ENCODE assay signal across 8 mouse cellular contexts in genomic region chr9:103363730-103364417, GRCm38 (mm10). TPM values are rescaled to one million over a fixed set of nuclear protein-coding genes. Genes with fewer than 3 reads are reported as not detected.
DNase-seq lines count a peak whose midpoint lies in the region; ATAC-seq and TF ChIP-seq lines count a peak whose summit lies in the region.
"Had no signal": no experiment of that assay in that cellular context is flagged by ENCODE, and none has a peak within 500 bp of the region (broad histone marks: within the 10 kb centered on the region; RNA-seq: fewer than 3 reads in every experiment).

No protein-coding gene starts in this region.

- H3K9ac ChIP-seq in hindbrain, embryonic 12.5 days, result peak overlapping the region; percentile 95
- H3K9ac ChIP-seq in neural tube, embryonic 11.5 days (ENCODE audit: low read length), result peak overlapping the region; percentile 94

- H3K27ac ChIP-seq in hindbrain, embryonic 12.5 days, result no peak overlapping the region
- no peak overlapping the region for H3K27ac ChIP-seq in neural tube, embryonic 11.5 days (ENCODE audit: low read depth, low read length)

- H3ac ChIP-seq in C2C12 (ENCODE audit: control insufficient read depth, insufficient read length, low read depth), result peak overlapping the region; percentile 99

- WGBS in hindbrain, embryonic 12.5 days, result 2% methylated on average over 21 of the region's 21 CpGs
- WGBS in neural tube, embryonic 11.5 days, result 2% methylated on average over 21 of the region's 21 CpGs

- H3K27me3 ChIP-seq in C2C12 (ENCODE audit: control insufficient read depth, insufficient read depth, insufficient read length), result no peaks in the 10 kb centered on the region
- no peaks in the 10 kb centered on the region for H3K27me3 ChIP-seq in hindbrain, embryonic 12.5 days
- no peaks in the 10 kb centered on the region for H3K27me3 ChIP-seq in neural tube, embryonic 11.5 days (ENCODE audit: control insufficient read depth, insufficient read depth, low read length)

- no peak for TF ChIP-seq CTCF in C2C12 (IDR thresholded peaks at IDR 0.05; ENCODE audit: control insufficient read depth, insufficient read depth, insufficient read length)

- H3K4me3 ChIP-seq in C2C12 (ENCODE audit: insufficient read depth, poor library complexity, severe bottlenecking), result peak overlapping the region; percentile 81
- peak overlapping the region; percentile 92 for H3K4me3 ChIP-seq in hindbrain, embryonic 12.5 days
- H3K4me3 ChIP-seq in neural tube, embryonic 11.5 days (ENCODE audit: low read depth, low read length), result peak overlapping the region; percentile 89

- H3K79me3 ChIP-seq in C2C12 (ENCODE audit: low read depth), result peaks cover 59% of the 10 kb centered on the region

- H3K9me3 ChIP-seq in hindbrain, embryonic 12.5 days (replicated peaks), result no peaks in the 10 kb centered on the region
- no peaks in the 10 kb centered on the region for H3K9me3 ChIP-seq in neural tube, embryonic 11.5 days (ENCODE audit: control insufficient read depth, low read length)

- H3K4me1 ChIP-seq in hindbrain, embryonic 12.5 days, result peaks cover 23% of the 10 kb centered on the region
- peaks cover 3% of the 10 kb centered on the region for H3K4me1 ChIP-seq in neural tube, embryonic 11.5 days (ENCODE audit: control insufficient read depth, insufficient read depth, low read length)

- H3K79me2 ChIP-seq in C2C12 (ENCODE audit: control insufficient read depth, insufficient read depth), result peaks cover 65% of the 10 kb centered on the region

- DNase-seq in 416B (ENCODE audit: low read depth), result peak; percentile 55
- DNase-seq in embryo, embryonic 10.5 days (ENCODE audit: low spot score), result peak; percentile 70
- DNase-seq in liver, result peak; percentile 20
- no peak for DNase-seq in neural tube, embryonic 11.5 days (ENCODE audit: low spot score)
- no peak for DNase-seq in gastrocnemius, postnatal 25 days

- ATAC-seq in hindbrain, embryonic 12.5 days (ENCODE audit: low FRiP score), result no peak
- ATAC-seq in neural tube, embryonic 11.5 days (ENCODE audit: insufficient read depth, low FRiP score, low TSS enrichment), result no peak

- peaks cover 51% of the 10 kb centered on the region for H3K36me3 ChIP-seq in C2C12 (ENCODE audit: control insufficient read depth, insufficient read depth)
- peaks cover 13% of the 10 kb centered on the region for H3K36me3 ChIP-seq in hindbrain, embryonic 12.5 days
- H3K36me3 ChIP-seq in neural tube, embryonic 11.5 days (ENCODE audit: control insufficient read depth, insufficient read depth, low read length), result peaks cover 5% of the 10 kb centered on the region; the same call in 1 of the 2 replicates

- H3K4me2 ChIP-seq in hindbrain, embryonic 12.5 days (replicated peaks), result peak overlapping the region; percentile 84
- peak overlapping the region; percentile 84 for H3K4me2 ChIP-seq in neural tube, embryonic 11.5 days (ENCODE audit: low read depth)

TF ChIP-seq in C2C12, 6 proteins besides CTCF, POLR2A, EP300 and RAD21:
- TF ChIP-seq MYOD1 (IDR thresholded peaks at IDR 0.05; ENCODE audit: control insufficient read depth, insufficient read length, low read depth) (no peak), MAX (IDR thresholded peaks at IDR 0.05) (no peak), FOSL1 (IDR thresholded peaks at IDR 0.05; ENCODE audit: insufficient read depth, low read length, poor library complexity, severe bottlenecking) (no peak), CEBPB (IDR thresholded peaks at IDR 0.05; ENCODE audit: low read depth) (no peak), MYOG (IDR thresholded peaks at IDR 0.05; ENCODE audit: control insufficient read depth, extremely low read depth, insufficient read length) (no peak), USF1 (IDR thresholded peaks at IDR 0.05; ENCODE audit: low read depth) (peak; percentile 26)

RNA-seq across cellular contexts. Expression of gene Cdv3, which starts 1.8 kb away (rescaled TPM):
- polyA plus RNA-seq in C2C12 (2012; fragmentation: generic; extraction: Trizol), result 89.2 TPM
- polyA plus RNA-seq in hindbrain, embryonic 12.5 days (2016; fragmentation: Nextera tagmentation; extraction: Ambion mirVana), result 101 and 110 TPM in 2 replicates
- polyA plus RNA-seq in neural tube, embryonic 11.5 days (2014; fragmentation: Nextera tagmentation; extraction: Ambion mirVana), result 136 and 142 TPM in 2 replicates
- 100 to 1,000 TPM; 144 to 162 TPM for total RNA-seq in gastrocnemius, postnatal 25 days (2021)

RNA-seq across cellular contexts. Expression of gene Topbp1, which starts 58.9 kb away (rescaled TPM):
- polyA plus RNA-seq in C2C12 (2012; fragmentation: generic; extraction: Trizol), result 32.2 TPM
- 56.2 and 59.1 TPM in 2 replicates for polyA plus RNA-seq in hindbrain, embryonic 12.5 days (2016; fragmentation: Nextera tagmentation; extraction: Ambion mirVana)
- 69.8 and 85.0 TPM in 2 replicates for polyA plus RNA-seq in neural tube, embryonic 11.5 days (2014; fragmentation: Nextera tagmentation; extraction: Ambion mirVana)
- 1 to 10 TPM; 5.3 to 8.3 TPM for total RNA-seq in gastrocnemius, postnatal 25 days (2021)

RNA-seq across cellular contexts. Expression of gene 1300017J02Rik, which starts 59.0 kb away (rescaled TPM):
- 0.30 TPM for polyA plus RNA-seq in C2C12 (2012; fragmentation: generic; extraction: Trizol)
- polyA plus RNA-seq in hindbrain, embryonic 12.5 days (2016; fragmentation: Nextera tagmentation; extraction: Ambion mirVana), result 3.4 and 3.5 TPM in 2 replicates
- 2.3 and 2.4 TPM in 2 replicates for polyA plus RNA-seq in neural tube, embryonic 11.5 days (2014; fragmentation: Nextera tagmentation; extraction: Ambion mirVana)
- total RNA-seq in gastrocnemius, postnatal 25 days (2021), result not detected
- polyA plus RNA-seq: large intestine, adult 2 months had no signal

Comparison
In these comparisons a context has a peak if more than half of its experiments do, and no peak if none do; other contexts are left out.
1. DNase-seq: peak in 416B (single experiment), embryo, embryonic 10.5 days (single experiment) and liver (single experiment); none in neural tube, embryonic 11.5 days (single experiment) and gastrocnemius, postnatal 25 days (single experiment).
2. Peak in every context shown above with its lines, with median percentiles within 50 percentile points of each other: H3K4me3 ChIP-seq.